Mouse (Mus musculus): ENCODE measurements at regions not wholly inside any gene's neighbourhood (a gene's known extent, or its start where the extent isn't known, plus 50 kb on each side); places are given as distances from the start of the nearest gene placed in this dataset.

- no peak for TF ChIP-seq CTCF (IDR thresholded peaks at IDR 0.05)
- 96% methylated on average over 4 of the region's 4 CpGs for whole genome bisulfite sequencing
- DNase-seq (ENCODE audit: low spot score) (no peak), ATAC-seq (ENCODE audit: low FRiP score) (no peak)
- Histone ChIP-seq H3K36me3 (ENCODE audit: insufficient read depth, low read length) (no peaks in the 10 kb centered on the region), H3K4me2 (ENCODE audit: low read depth, low read length, poor library complexity, severe bottlenecking) (no peak overlapping the region), H3K4me3 (ENCODE audit: low read depth, low read length) (no peak overlapping the region), H3K27ac (ENCODE audit: low read depth, low read length) (no peak overlapping the region), H3K9ac (replicated peaks; ENCODE audit: low read length, poor library complexity, severe bottlenecking) (no peak overlapping the region), H3K9me3 (ENCODE audit: low read length) (no peaks in the 10 kb centered on the region), H3K4me1 (ENCODE audit: insufficient read depth, low read length) (no peaks in the 10 kb centered on the region), H3K27me3 (ENCODE audit: insufficient read depth, low read length) (no peaks in the 10 kb centered on the region)
Observed at GRCm38 (mm10) chr14:105987341-105987882, 90.8 kb upstream of the Spry2 start.

- no peak overlapping the region for H3K9ac ChIP-seq (replicated peaks; ENCODE audit: low read length, poor library complexity, severe bottlenecking)
- H3K4me1 ChIP-seq (ENCODE audit: insufficient read depth, low read length), result no peaks in the 10 kb centered on the region
- no peak overlapping the region for H3K4me3 ChIP-seq (ENCODE audit: low read depth, low read length)
- no peak for DNase-seq (ENCODE audit: low spot score)
- no peaks in the 10 kb centered on the region for H3K36me3 ChIP-seq (ENCODE audit: insufficient read depth, low read length)
- no peak overlapping the region for H3K4me2 ChIP-seq (ENCODE audit: low read depth, low read length, poor library complexity, severe bottlenecking)
- no peak overlapping the region for H3K27ac ChIP-seq (ENCODE audit: low read depth, low read length)
- H3K9me3 ChIP-seq (ENCODE audit: low read length), result no peaks in the 10 kb centered on the region
- H3K27me3 ChIP-seq (ENCODE audit: insufficient read depth, low read length), result no peaks in the 10 kb centered on the region
- no peak for TF ChIP-seq CTCF (IDR thresholded peaks at IDR 0.05)
- ATAC-seq (ENCODE audit: low FRiP score), result no peak
Observed at GRCm38 (mm10) chr14:105988738-105989137, 92.1 kb upstream of the Spry2 start.

DNA sequence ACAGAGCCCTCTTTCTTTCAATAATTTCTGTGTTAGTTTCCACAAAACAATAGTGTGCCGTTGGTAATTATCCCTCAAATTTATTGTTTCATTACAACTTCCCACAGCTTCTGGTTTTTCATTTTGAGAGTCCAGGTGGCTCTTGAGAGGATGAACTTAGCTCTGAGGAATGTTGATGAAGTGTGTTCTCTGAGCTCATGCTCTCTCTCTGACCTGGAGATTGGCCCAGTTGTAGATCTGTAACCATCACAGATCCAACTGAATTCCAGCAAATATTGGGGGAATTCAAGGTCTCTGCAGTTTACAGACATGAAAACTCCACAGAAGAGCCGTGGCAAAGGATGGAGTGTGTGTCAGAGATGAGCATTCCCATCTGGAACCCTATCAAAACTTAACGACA, 96.5 kb upstream of the Spry2 start:
- Histone ChIP-seq H3K27ac (ENCODE audit: low read depth, low read length) (no peak overlapping the region), H3K4me3 (ENCODE audit: low read depth, low read length) (no peak overlapping the region), H3K36me3 (ENCODE audit: insufficient read depth, low read length) (no peaks in the 10 kb centered on the region), H3K4me2 (ENCODE audit: low read depth, low read length, poor library complexity, severe bottlenecking) (no peak overlapping the region), H3K27me3 (ENCODE audit: insufficient read depth, low read length) (no peaks in the 10 kb centered on the region), H3K9me3 (ENCODE audit: low read length) (no peaks in the 10 kb centered on the region), H3K4me1 (ENCODE audit: insufficient read depth, low read length) (no peaks in the 10 kb centered on the region), H3K9ac (replicated peaks; ENCODE audit: low read length, poor library complexity, severe bottlenecking) (no peak overlapping the region)
- WGBS, result 89% methylated on average over 3 of the region's 3 CpGs
- no peak for ATAC-seq (ENCODE audit: low FRiP score)
- no peak for DNase-seq (ENCODE audit: low spot score)
- TF ChIP-seq CTCF (IDR thresholded peaks at IDR 0.05), result no peak

DNA sequence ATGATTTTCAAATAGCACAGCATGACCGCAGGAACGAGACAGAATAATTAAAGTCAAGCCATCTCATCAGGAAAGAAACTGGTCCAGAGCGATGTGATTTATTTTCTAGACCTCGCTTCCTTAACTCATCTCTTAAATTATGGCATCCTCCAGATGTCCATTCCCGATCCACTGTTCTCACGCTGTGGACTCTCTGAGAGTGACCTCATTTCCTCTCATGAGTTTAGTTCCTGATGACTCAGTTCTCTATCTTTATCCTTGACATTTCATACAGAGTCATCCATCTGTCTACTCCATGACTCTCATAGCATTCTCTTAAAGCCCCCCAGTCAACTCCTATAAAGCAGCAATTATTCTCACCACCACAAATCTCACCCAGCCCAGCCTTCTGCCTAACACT, 103.2 kb upstream of the Spry2 start:
- 91% methylated on average over 6 of the region's 6 CpGs for WGBS
- H3K36me3 ChIP-seq (ENCODE audit: insufficient read depth, low read length), result no peaks in the 10 kb centered on the region
- H3K27me3 ChIP-seq (ENCODE audit: insufficient read depth, low read length), result no peaks in the 10 kb centered on the region

DNA sequence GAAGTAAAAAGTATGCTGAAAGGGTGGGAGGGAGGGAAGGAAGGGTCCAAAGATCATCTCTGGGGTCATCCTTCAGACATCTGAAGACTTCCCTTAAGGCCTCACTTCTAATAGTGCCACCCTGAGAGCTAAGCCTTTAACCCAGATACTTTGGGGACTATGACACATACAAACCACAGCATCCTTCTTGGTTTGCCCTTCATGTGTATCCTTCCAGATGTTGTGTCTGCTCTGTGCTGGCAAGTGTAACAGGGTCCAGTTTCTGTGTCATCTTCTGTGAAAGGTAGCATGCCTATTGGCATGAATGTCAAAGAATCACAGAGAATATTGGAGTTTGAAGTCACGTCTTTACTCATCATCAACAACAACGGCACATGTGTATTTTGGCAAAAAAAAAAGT, 98.2 kb upstream of the Trim52 start:
- TF ChIP-seq CTCF (IDR thresholded peaks at IDR 0.05), result no peak
- DNase-seq (ENCODE audit: low spot score), result no peak

More for the DNA sequence above, 103.2 kb upstream of the Spry2 start:
- Histone ChIP-seq H3K4me1 (ENCODE audit: insufficient read depth, low read length) (no peaks in the 10 kb centered on the region), H3K27ac (ENCODE audit: low read depth, low read length) (no peak overlapping the region), H3K4me3 (ENCODE audit: low read depth, low read length) (no peak overlapping the region), H3K9ac (replicated peaks; ENCODE audit: low read length, poor library complexity, severe bottlenecking) (no peak overlapping the region), H3K9me3 (ENCODE audit: low read length) (no peaks in the 10 kb centered on the region), H3K4me2 (ENCODE audit: low read depth, low read length, poor library complexity, severe bottlenecking) (no peak overlapping the region)
- TF ChIP-seq CTCF (IDR thresholded peaks at IDR 0.05), result no peak
- no peak for DNase-seq (ENCODE audit: low spot score)
- no peak for ATAC-seq (ENCODE audit: low FRiP score)

DNA sequence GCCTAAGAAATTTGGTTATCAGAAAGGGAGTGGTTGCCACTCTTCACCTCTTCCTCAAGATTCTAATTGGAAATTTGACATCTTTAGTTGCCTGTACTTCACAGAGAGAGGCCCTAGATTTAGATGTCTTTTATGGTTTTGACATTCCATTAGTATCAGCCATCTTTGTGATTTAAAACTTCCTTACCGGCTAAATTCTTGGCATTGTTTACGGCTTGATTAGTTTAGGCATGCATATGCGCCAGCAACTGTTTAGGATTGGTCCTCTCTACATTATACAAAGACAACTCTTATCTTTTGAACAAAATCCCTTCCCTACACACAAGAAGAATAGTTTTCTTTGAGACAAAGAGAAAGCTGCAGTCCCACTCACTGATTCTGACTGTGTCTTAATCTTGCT, 97.0 kb upstream of the Trim52 start:
- no peak overlapping the region for H3K9ac ChIP-seq (replicated peaks; ENCODE audit: low read length, poor library complexity, severe bottlenecking)
- no peak for ATAC-seq (ENCODE audit: low FRiP score)
- no peak overlapping the region for H3K4me3 ChIP-seq (ENCODE audit: low read depth, low read length)
- no peaks in the 10 kb centered on the region for H3K4me1 ChIP-seq (ENCODE audit: insufficient read depth, low read length)
- no peak for TF ChIP-seq CTCF (IDR thresholded peaks at IDR 0.05)
- no peak overlapping the region for H3K4me2 ChIP-seq (ENCODE audit: low read depth, low read length, poor library complexity, severe bottlenecking)
- H3K9me3 ChIP-seq (ENCODE audit: low read length), result no peaks in the 10 kb centered on the region
- WGBS, result 76% methylated on average over 3 of the region's 3 CpGs
- H3K36me3 ChIP-seq (ENCODE audit: insufficient read depth, low read length), result no peaks in the 10 kb centered on the region
- no peaks in the 10 kb centered on the region for H3K27me3 ChIP-seq (ENCODE audit: insufficient read depth, low read length)
- H3K27ac ChIP-seq (ENCODE audit: low read depth, low read length), result no peak overlapping the region
- DNase-seq (ENCODE audit: low spot score), result no peak

More for the DNA sequence above, 98.2 kb upstream of the Trim52 start:
- Histone ChIP-seq H3K4me3 (ENCODE audit: low read depth, low read length) (no peak overlapping the region), H3K9ac (replicated peaks; ENCODE audit: low read length, poor library complexity, severe bottlenecking) (no peak overlapping the region), H3K9me3 (ENCODE audit: low read length) (no peaks in the 10 kb centered on the region), H3K4me2 (ENCODE audit: low read depth, low read length, poor library complexity, severe bottlenecking) (no peak overlapping the region), H3K36me3 (ENCODE audit: insufficient read depth, low read length) (no peaks in the 10 kb centered on the region), H3K4me1 (ENCODE audit: insufficient read depth, low read length) (no peaks in the 10 kb centered on the region), H3K27me3 (ENCODE audit: insufficient read depth, low read length) (no peaks in the 10 kb centered on the region), H3K27ac (ENCODE audit: low read depth, low read length) (no peak overlapping the region)
- WGBS, result 94% methylated on average over 2 of the region's 2 CpGs
- no peak for ATAC-seq (ENCODE audit: low FRiP score)

Measured in midbrain, postnatal 0 days (tissue).